23 mouse cellular contexts compared by ENCODE assay signal in the genomic region with DNA sequence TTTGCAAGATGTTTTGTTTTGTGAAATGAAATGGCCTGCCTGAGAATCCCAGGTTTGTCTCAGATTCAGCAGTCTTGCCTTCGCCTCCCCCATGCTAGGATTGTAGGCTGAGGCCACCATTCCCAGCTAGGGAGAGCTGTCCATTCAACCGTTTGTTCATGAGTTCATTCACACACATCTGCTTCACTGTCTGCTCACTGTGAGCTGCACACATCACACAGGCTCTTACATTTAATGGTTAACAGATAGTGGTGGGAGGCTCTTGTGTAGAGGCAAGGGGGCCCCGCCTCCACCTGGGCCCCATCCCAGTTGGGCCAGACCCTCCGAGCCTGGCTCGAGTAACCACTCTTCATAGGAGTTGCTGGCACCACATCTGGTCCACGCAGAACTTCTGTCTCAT.
"Had no signal": no experiment of that assay in that cellular context is flagged by ENCODE, and none has a peak within 500 bp of the region (broad histone marks: within the 10 kb centered on the region; RNA-seq: fewer than 3 reads in every experiment).

No protein-coding gene starts in this region.

- H3K4me3 ChIP-seq: heart, adult 2 months; heart, embryonic 13.5 days; heart, embryonic 15.5 days; hindbrain, embryonic 13.5 days; hindbrain, embryonic 15.5 days; limb, embryonic 13.5 days; limb, embryonic 15.5 days; liver, embryonic 12.5 days had no signal

- H3K9me3 ChIP-seq: heart, embryonic 13.5 days; heart, embryonic 15.5 days; hindbrain, embryonic 13.5 days; hindbrain, embryonic 15.5 days; limb, embryonic 13.5 days; limb, embryonic 15.5 days; liver, embryonic 12.5 days had no signal

- H3K4me1 ChIP-seq: limb, embryonic 13.5 days had no signal

- DNase-seq: forebrain, postnatal 0 days; gastrocnemius, postnatal 14 days; gastrocnemius, postnatal 36 days; heart, adult 11 months; heart, adult 2 months; heart, postnatal 14 days; heart, postnatal 36 days; kidney, adult 2 months; kidney, adult 9 months; layer of hippocampus, adult 9-11 months; layer of hippocampus, postnatal 36 days; left cerebral cortex, postnatal 4 days; lung, adult 18-20 months had no signal

- H3K4me2 ChIP-seq: heart, embryonic 11.5 days; heart, embryonic 13.5 days; heart, embryonic 15.5 days; hindbrain, embryonic 13.5 days; hindbrain, embryonic 15.5 days; limb, embryonic 13.5 days; limb, embryonic 15.5 days; liver, embryonic 12.5 days had no signal

- H3K27ac ChIP-seq: heart, embryonic 13.5 days; heart, embryonic 15.5 days; hindbrain, embryonic 13.5 days; hindbrain, embryonic 15.5 days; hindbrain, postnatal 0 days; limb, embryonic 13.5 days; limb, embryonic 15.5 days; liver, embryonic 12.5 days; liver, embryonic 14.5 days had no signal

- H3K27me3 ChIP-seq: heart, embryonic 13.5 days; heart, embryonic 15.5 days; hindbrain, embryonic 13.5 days; hindbrain, embryonic 15.5 days; limb, embryonic 13.5 days; limb, embryonic 15.5 days; liver, embryonic 12.5 days had no signal

- H3K36me3 ChIP-seq: heart, embryonic 13.5 days; heart, embryonic 15.5 days; hindbrain, embryonic 13.5 days; hindbrain, embryonic 15.5 days; limb, embryonic 15.5 days had no signal

- H3K9ac ChIP-seq: forebrain, postnatal 0 days; heart, embryonic 13.5 days; heart, embryonic 15.5 days; hindbrain, embryonic 13.5 days; hindbrain, embryonic 15.5 days; limb, embryonic 13.5 days; limb, embryonic 15.5 days; liver, embryonic 12.5 days; liver, embryonic 14.5 days had no signal

- ATAC-seq: liver, embryonic 12.5 days had no signal
